Mouse (Mus musculus) adrenal gland, adult 18-20 months (tissue): ENCODE data around the gene Spert. TPM values are rescaled to one million over a fixed set of nuclear protein-coding genes. Genes with fewer than 3 reads are reported as not detected.

Experiments
- total RNA-seq, 2 experiments: library from RNA; stranded (reverse); gene quantifications; 1 replicate in 1 of 2; 2 replicates in 1 of 2; pipeline ENCODE4 v1.2.3; 2021

The Spert gene
- total RNA-seq, 2 experiments from 2014 or later = not detected

Other genes with a start within 250 kb of the Spert start
- under 1 TPM in 1 of 2 experiments, not detected in 1; 0.13 TPM for gene Siah3, start 137.1 kb downstream of the Spert start, total RNA-seq
- not detected for gene Erich6b, start 49.1 kb upstream of the Spert start, total RNA-seq
- gene Cog3, start 161.4 kb upstream of the Spert start, total RNA-seq = 10 to 100 TPM; 22.7 to 26.4 TPM
- 100 to 1,000 TPM in 1 of 2 experiments, 10 to 100 TPM in 1; 81.1 to 119 TPM for gene Slc25a30, start 193.9 kb upstream of the Spert start, total RNA-seq